Comparison of ENCODE assay signal across 8 mouse cellular contexts in genomic region chr6:72899201-72899780, GRCm38 (mm10). TPM values are rescaled to one million over a fixed set of nuclear protein-coding genes. Genes with fewer than 3 reads are reported as not detected.
DNase-seq lines count a peak whose midpoint lies in the region; ATAC-seq and TF ChIP-seq lines count a peak whose summit lies in the region.

No protein-coding gene starts in this region.

- H3K4me1 ChIP-seq in G1E (ENCODE audit: insufficient read depth, low read depth, low read length), result peaks cover 39% of the 10 kb centered on the region
- H3K4me1 ChIP-seq in midbrain, embryonic 10.5 days, result peaks cover 31% of the 10 kb centered on the region

- H3K27ac ChIP-seq in midbrain, embryonic 10.5 days (replicated peaks), result peak overlapping the region; percentile 99

- H3K4me3 ChIP-seq in G1E (ENCODE audit: low read depth, low read length), result peak overlapping the region; percentile 81
- peak overlapping the region; percentile 84 for H3K4me3 ChIP-seq in midbrain, embryonic 10.5 days

- H3K27me3 ChIP-seq in G1E (ENCODE audit: insufficient read depth, low read length), result peaks cover 5% of the 10 kb centered on the region
- H3K27me3 ChIP-seq in midbrain, embryonic 10.5 days (ENCODE audit: low read depth, poor library complexity, severe bottlenecking), result no peaks in the 10 kb centered on the region

- intact Hi-C loops in heart, postnatal 14 days (cut with DNase I), result loop anchor here (5.0 kb wide), 1 partner anchor 47 kb away; no protein-coding TSS in a partner anchor
- intact Hi-C loops in left cerebral cortex, postnatal 4 days (cut with DNase I), result no loop called here

- H3K9me3 ChIP-seq in G1E (replicated peaks), result no peaks in the 10 kb centered on the region
- no peaks in the 10 kb centered on the region for H3K9me3 ChIP-seq in midbrain, embryonic 10.5 days (replicated peaks)

- under 1% methylated on average over 76 of the region's 85 CpGs for WGBS in midbrain, embryonic 10.5 days

- peaks cover 22% of the 10 kb centered on the region for H3K36me3 ChIP-seq in G1E (replicated peaks)
- peaks cover 17% of the 10 kb centered on the region for H3K36me3 ChIP-seq in midbrain, embryonic 10.5 days

- no peak for TF ChIP-seq CTCF in G1E (IDR thresholded peaks at IDR 0.05; ENCODE audit: low read depth, low read length)

- ATAC-seq in G1E (ENCODE audit: extremely low read depth, insufficient number of reproducible peaks, low FRiP score, poor library complexity, severe bottlenecking), result no peak
- ATAC-seq in erythroid progenitor cell, adult 5-6 weeks (replicated peaks; ENCODE audit: low FRiP score, poor library complexity, severe bottlenecking), result peak; percentile 69

- DNase-seq in adrenal gland, postnatal 10 days, result peak; percentile 73
- no peak for DNase-seq in adrenal gland, adult (ENCODE audit: inconsistent age in 2 of 2, low spot score in 1 of 2)
- peak; percentile 59 for DNase-seq in G1E (ENCODE audit: low spot score)
- DNase-seq in heart, postnatal 14 days, result peak; percentile 46 to 66
- peak; percentile 63 for DNase-seq in left cerebral cortex, postnatal 4 days
- DNase-seq in midbrain, embryonic 10.5 days (ENCODE audit: low spot score), result peak; percentile 74
- DNase-seq in spleen, postnatal 14 days (ENCODE audit: low spot score in 2 of 2), result peak; percentile 47 to 58

RNA-seq across cellular contexts. Expression of gene Kcmf1, which starts 0.5 kb away (rescaled TPM):
- 10 to 100 TPM; 85.5 to 91.6 TPM for total RNA-seq in adrenal gland, postnatal 10 days (2021)
- total RNA-seq in G1E (2014; fragmentation: Nextera tagmentation) (102 and 119 TPM in 2 replicates), G1E (2017) (65.2 and 81.3 TPM in 2 replicates)
- 27.3 and 88.5 TPM in 2 replicates for polyA plus RNA-seq in G1E (2012)
- 71.3 and 116 TPM in 2 replicates for total RNA-seq in erythroid progenitor cell, adult 5-6 weeks (2015; ENCODE audit: low replicate concordance)
- 67.9 and 107 TPM in 2 replicates for total RNA-seq in erythroid progenitor cell, adult 5-6 weeks (2017; ENCODE audit: low replicate concordance)
- 10 to 100 TPM; 84.8 to 85.3 TPM for total RNA-seq in heart, postnatal 14 days (2021)
- 10 to 100 TPM; 68.4 to 73.0 TPM for total RNA-seq in left cerebral cortex, postnatal 4 days (2021)
- 24.0 and 25.6 TPM in 2 replicates for polyA plus RNA-seq in midbrain, embryonic 10.5 days (2016; fragmentation: Nextera tagmentation; extraction: Ambion mirVana)

RNA-seq across cellular contexts. Expression of gene Tmsb10, which starts 59.3 kb away (rescaled TPM):
- 100 to 1,000 TPM; 483 to 577 TPM for total RNA-seq in adrenal gland, postnatal 10 days (2021)
- total RNA-seq in G1E (2014; fragmentation: Nextera tagmentation) (8.3 and 11.8 TPM in 2 replicates), G1E (2017) (10.5 and 12.1 TPM in 2 replicates)
- 7.1 and 9.3 TPM in 2 replicates for polyA plus RNA-seq in G1E (2012)
- 283 and 289 TPM in 2 replicates for total RNA-seq in erythroid progenitor cell, adult 5-6 weeks (2015; ENCODE audit: low replicate concordance)
- total RNA-seq in erythroid progenitor cell, adult 5-6 weeks (2017; ENCODE audit: low replicate concordance), result 141 and 146 TPM in 2 replicates
- 100 to 1,000 TPM; 220 to 281 TPM for total RNA-seq in heart, postnatal 14 days (2021)
- total RNA-seq in left cerebral cortex, postnatal 4 days (2021), result 1,000 to 10,000 TPM; 2,786 to 2,903 TPM
- 2,755 and 2,780 TPM in 2 replicates for polyA plus RNA-seq in midbrain, embryonic 10.5 days (2016; fragmentation: Nextera tagmentation; extraction: Ambion mirVana)

Comparison
In these comparisons a context has a peak if more than half of its experiments do, and no peak if none do; other contexts are left out.
1. DNase-seq: peak in adrenal gland, postnatal 10 days (single experiment), G1E (single experiment), heart, postnatal 14 days (2 of 2), left cerebral cortex, postnatal 4 days (single experiment), midbrain, embryonic 10.5 days (single experiment) and spleen, postnatal 14 days (2 of 2); none in adrenal gland, adult (0 of 2).
2. RNA of gene Tmsb10, which starts 59.3 kb away (total RNA-seq): 2,786 to 2,903 TPM in left cerebral cortex, postnatal 4 days, 483 to 577 TPM in adrenal gland, postnatal 10 days, 141 to 289 TPM in erythroid progenitor cell, adult 5-6 weeks and 220 to 281 TPM in heart, postnatal 14 days; 8.3 to 12.1 TPM in G1E; every median in the first group is over 10 times any median in the second.